Mouse (Mus musculus) liver, embryonic 11.5 days (tissue): ENCODE data around the gene Myb. TPM values are rescaled to one million over a fixed set of nuclear protein-coding genes. Genes with fewer than 3 reads are reported as not detected.

ENCODE experiments used
- ATAC-seq: fragments of 200-750 bp; cut with Nextera tagmentation; replicated peaks from 2 replicates; pipeline ENCODE4 v1.8.0; 2017; ENCODE audit warnings: moderate number of reproducible peaks, mild to moderate bottlenecking, moderate TSS enrichment, moderate library complexity; ENCODE audit not compliant: low FRiP score
- DNase-seq: peaks from one replicate; pipeline ENCODE4 v3.0.0-alpha.2; 2017; ENCODE audit warnings: low spot score
- H3K27ac ChIP-seq: fragments of 300-500 bp; sonication (generic); 2 replicates; pipeline ENCODE4 v1.5.1; 2014; ENCODE audit warnings: mild to moderate bottlenecking, low read depth, low read length, control low read depth
- H3K27me3 ChIP-seq: fragments of 300-500 bp; sonication (generic); replicated peaks from 2 replicates; pipeline ENCODE4 v1.6.1; 2014; ENCODE audit warnings: low read length, mixed read lengths; ENCODE audit not compliant: control insufficient read depth, insufficient read depth
- H3K36me3 ChIP-seq: fragments of 300-500 bp; sonication (generic); 2 replicates; pipeline ENCODE4 v1.6.1; 2014; ENCODE audit warnings: mild to moderate bottlenecking, low read length, moderate library complexity, mixed read lengths; ENCODE audit not compliant: control insufficient read depth, insufficient read depth
- H3K4me1 ChIP-seq: fragments of 300-500 bp; sonication (generic); replicated peaks from 2 replicates; pipeline ENCODE4 v1.6.1; 2014; ENCODE audit warnings: low read length, mixed read lengths; ENCODE audit not compliant: control insufficient read depth, insufficient read depth
- H3K4me2 ChIP-seq: fragments of 300-500 bp; sonication (generic); 2 replicates; pipeline ENCODE4 v1.6.1; 2014; ENCODE audit warnings: mild to moderate bottlenecking, control low read depth, moderate library complexity
- H3K4me3 ChIP-seq: fragments of 300-500 bp; sonication (generic); 2 replicates; pipeline ENCODE4 v1.5.1; 2014; ENCODE audit warnings: low read depth, low read length, control low read depth
- H3K9ac ChIP-seq: fragments of 300-500 bp; sonication (generic); 2 replicates; pipeline ENCODE4 v1.6.1; 2014; ENCODE audit warnings: low read depth, low read length, control low read depth
- H3K9me3 ChIP-seq: fragments of 300-500 bp; sonication (generic); 2 replicates; pipeline ENCODE4 v1.6.1; 2016; ENCODE audit warnings: low read length, inconsistent platforms, mixed read lengths; ENCODE audit not compliant: control insufficient read depth
- WGBS: fragments of 180-500 bp; shearing (Covaris S2); extraction: QIAGEN DNeasy Blood & Tissue Kit; methylation state at CpG from one replicate; pipeline ENCODE4 v1.1.7; 2014; 5-methylcytosine and 5-hydroxymethylcytosine counted together
- polyA plus RNA-seq: library from polyadenylated mRNA; unstranded; fragments of >200 nt; fragmentation: Nextera tagmentation; extraction: Ambion mirVana; gene quantifications from 2 replicates; pipeline ENCODE4 v1.2.1, GENCODE M21; 2014

Gene Myb
- polyA plus RNA-seq, 1 experiment from 2014 or later: 40.3 TPM

DNA sequence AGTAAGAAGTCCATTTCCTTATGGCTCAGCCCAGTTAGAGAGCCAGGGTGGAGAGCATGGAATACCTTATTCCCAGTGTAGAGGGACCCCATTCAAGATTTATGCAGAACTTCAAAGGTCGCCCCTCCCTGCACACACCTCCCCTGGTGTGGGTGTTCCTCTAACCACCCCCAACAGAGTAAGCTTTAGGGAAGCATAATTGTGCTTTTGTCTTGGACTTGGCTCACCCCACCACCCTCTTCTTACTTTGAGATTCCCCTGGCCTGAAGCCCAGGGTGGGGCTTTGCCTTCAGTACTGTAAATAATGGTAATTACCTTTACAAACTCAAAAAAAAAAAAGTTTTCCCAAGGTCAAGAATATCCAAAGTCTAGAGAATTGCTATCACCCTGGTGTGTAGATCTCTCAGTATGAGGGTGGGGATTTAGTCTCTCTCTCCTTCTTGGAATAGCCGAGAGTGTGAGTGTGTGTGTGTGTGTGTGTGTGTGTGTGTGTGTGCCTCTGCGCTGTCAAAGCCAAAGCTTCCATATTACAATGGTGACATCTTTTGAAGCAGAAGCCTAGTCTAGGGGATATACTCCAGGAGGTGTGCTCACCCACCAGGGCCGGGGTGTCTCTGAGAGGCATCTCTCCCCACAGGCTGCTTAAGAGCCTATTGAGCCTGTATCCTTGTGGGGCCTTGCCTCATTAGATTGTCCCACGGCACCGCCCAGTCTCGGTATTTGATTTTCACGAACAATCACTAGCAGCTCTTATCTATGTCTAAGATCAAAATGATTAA is 69.7 kb downstream of the Myb start:
- no peak for DNase-seq
- no peaks in the 10 kb centered on the region for H3K4me1 ChIP-seq
- no peaks in the 10 kb centered on the region for H3K27me3 ChIP-seq
- H3K27ac ChIP-seq: no peak overlapping the region
- H3K36me3 ChIP-seq: no peaks in the 10 kb centered on the region
- no peak overlapping the region for H3K4me2 ChIP-seq
- no peak for ATAC-seq
- H3K4me3 ChIP-seq: no peak overlapping the region
- H3K9me3 ChIP-seq: no peaks in the 10 kb centered on the region
- WGBS: 85% methylated on average over 8 of the region's 8 CpGs
- no peak overlapping the region for H3K9ac ChIP-seq

DNA sequence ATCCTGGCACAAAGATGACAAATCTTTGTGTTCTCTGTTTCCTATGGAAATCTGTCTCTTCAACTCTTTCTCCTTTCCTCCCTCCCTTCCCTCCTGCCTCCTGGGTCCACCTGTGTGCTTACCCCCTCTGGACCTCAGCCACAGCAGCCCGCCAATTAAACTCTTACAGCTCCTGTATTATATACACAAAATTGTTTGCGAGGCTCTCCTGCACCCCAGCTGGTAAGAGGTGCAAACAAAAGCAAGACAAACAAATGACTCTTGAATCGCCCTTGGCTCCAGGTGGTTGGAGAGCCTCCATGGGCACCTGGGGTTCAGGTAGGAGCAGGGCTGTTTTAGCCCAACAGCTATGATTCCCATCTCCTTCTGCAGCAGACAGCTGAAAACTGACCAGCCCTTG is 71.2 kb downstream of the Myb start:
- Histone ChIP-seq H3K4me3 (no peak overlapping the region), H3K9ac (no peak overlapping the region), H3K4me1 (no peaks in the 10 kb centered on the region), H3K27ac (no peak overlapping the region), H3K9me3 (no peaks in the 10 kb centered on the region), H3K36me3 (no peaks in the 10 kb centered on the region), H3K4me2 (no peak overlapping the region), H3K27me3 (no peaks in the 10 kb centered on the region)
- ATAC-seq (no peak), DNase-seq (no peak)
- WGBS: 72% methylated on average over 3 of the region's 3 CpGs

DNA sequence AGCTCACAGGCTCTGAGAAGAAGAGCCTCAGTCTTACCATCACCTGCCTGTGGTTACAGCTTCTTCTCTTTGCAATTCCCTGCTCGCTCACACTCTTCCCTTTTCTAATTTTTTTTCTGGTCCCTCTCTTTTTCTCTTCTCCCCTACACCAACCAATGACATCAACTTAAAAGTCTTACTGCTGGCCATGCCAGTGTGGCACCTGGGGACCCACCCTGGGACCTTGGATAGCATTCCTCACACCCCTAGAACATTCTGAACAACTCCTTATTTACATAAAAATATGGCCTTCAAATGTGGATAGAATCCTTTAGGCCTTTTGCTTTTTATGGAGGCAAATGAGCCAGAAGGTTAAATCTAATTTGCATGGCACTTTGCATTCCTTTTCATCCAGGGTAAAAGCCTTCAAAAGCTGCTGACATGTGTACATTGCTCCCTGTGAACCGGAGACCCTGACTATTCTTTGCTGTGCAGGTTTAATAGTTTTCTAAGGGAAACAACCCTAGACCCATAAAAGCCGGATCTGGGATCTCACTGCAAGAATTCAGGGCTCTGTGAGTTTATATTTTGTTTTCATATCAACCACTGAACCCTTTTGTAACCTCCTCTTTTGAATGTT is 73.1 kb downstream of the Myb start:
- ATAC-seq: no peak
- no peak overlapping the region for H3K9ac ChIP-seq
- 86% methylated on average over 3 of the region's 3 CpGs for WGBS
- no peak overlapping the region for H3K27ac ChIP-seq
- no peaks in the 10 kb centered on the region for H3K36me3 ChIP-seq
- no peak overlapping the region for H3K4me2 ChIP-seq
- DNase-seq: no peak
- no peaks in the 10 kb centered on the region for H3K9me3 ChIP-seq
- no peaks in the 10 kb centered on the region for H3K4me1 ChIP-seq
- no peak overlapping the region for H3K4me3 ChIP-seq
- H3K27me3 ChIP-seq: no peaks in the 10 kb centered on the region

DNA sequence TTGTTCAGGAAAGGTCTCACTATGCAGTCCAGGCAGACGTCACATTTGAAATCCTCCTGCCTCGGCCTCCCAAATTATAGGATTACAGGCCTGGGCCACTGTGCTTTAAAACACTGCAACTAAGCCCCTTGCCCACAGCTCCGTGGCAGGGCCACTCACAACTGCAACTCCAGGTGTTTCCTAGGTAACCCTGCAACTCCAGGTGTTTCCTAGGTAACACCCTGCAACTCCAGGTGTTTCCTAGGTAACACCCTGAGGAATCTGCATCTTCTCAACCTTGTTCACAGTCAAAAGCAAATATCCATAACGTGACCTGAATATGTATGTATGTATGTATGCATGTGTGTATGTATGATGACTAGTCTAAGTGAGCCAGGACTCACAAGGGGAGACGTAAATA is 75.7 kb downstream of the Myb start:
- Histone ChIP-seq H3K4me1 (no peaks in the 10 kb centered on the region), H3K4me3 (no peak overlapping the region), H3K27ac (no peak overlapping the region), H3K36me3 (no peaks in the 10 kb centered on the region), H3K9ac (no peak overlapping the region), H3K27me3 (no peaks in the 10 kb centered on the region), H3K9me3 (no peaks in the 10 kb centered on the region), H3K4me2 (no peak overlapping the region)
- WGBS: 84% methylated on average over 5 of the region's 5 CpGs
- DNase-seq (no peak), ATAC-seq (no peak)

DNA sequence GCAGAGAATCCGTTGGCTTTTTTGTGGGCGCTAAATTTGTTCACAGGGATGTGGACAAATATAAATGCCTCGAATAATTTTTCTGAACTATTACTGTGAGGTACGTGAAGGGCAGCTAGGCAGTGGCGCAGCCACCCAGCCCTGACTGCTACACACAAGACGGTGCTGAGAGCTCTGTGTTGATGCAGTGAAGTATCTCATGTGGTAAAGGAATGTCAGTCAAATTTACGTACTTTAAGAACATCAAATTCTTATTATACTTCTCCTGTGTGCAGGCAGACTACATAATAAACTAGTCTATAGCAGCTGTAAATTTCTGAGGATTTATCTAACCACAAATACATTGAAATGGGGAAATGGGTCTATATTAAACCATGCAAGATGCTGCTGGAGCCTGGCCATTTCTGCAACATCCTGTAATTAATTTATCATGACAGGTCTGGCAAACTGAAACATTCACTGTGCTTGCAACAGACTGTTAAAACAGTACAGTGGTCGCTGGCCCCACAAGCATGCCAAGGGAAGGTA is 77.3 kb downstream of the Myb start:
- no peak for ATAC-seq
- Histone ChIP-seq H3K4me1 (no peaks in the 10 kb centered on the region), H3K27me3 (no peaks in the 10 kb centered on the region), H3K36me3 (no peaks in the 10 kb centered on the region), H3K9ac (no peak overlapping the region), H3K9me3 (no peaks in the 10 kb centered on the region), H3K4me2 (no peak overlapping the region), H3K27ac (no peak overlapping the region), H3K4me3 (no peak overlapping the region)
- no peak for DNase-seq
- 68% methylated on average over 8 of the region's 8 CpGs for WGBS

DNA sequence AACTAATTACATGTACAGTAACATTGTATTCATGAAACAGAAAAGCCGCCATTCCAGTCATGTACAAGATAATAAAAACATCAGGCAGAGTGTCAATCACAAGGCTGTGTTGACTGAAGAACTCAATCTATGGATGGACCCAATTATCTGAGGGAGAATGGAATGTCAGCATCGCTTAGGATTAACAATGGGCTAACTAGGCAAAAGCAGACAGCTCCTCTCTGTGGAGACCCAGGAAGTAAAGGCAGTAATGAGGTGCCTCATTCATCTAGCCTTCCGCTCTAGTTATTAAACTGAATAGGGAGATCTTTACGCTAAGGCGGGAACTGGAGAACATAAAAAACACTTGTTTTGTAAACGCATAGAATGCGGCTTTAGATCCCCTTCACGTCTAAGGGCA is 78.3 kb downstream of the Myb start:
- no peak overlapping the region for H3K4me3 ChIP-seq
- no peak overlapping the region for H3K4me2 ChIP-seq
- no peaks in the 10 kb centered on the region for H3K9me3 ChIP-seq
- DNase-seq: no peak
- no peaks in the 10 kb centered on the region for H3K27me3 ChIP-seq
- no peaks in the 10 kb centered on the region for H3K36me3 ChIP-seq
- H3K9ac ChIP-seq: no peak overlapping the region
- no peak for ATAC-seq
- H3K27ac ChIP-seq: no peak overlapping the region
- H3K4me1 ChIP-seq: no peaks in the 10 kb centered on the region
- WGBS: 84% methylated on average over 8 of the region's 8 CpGs

DNA sequence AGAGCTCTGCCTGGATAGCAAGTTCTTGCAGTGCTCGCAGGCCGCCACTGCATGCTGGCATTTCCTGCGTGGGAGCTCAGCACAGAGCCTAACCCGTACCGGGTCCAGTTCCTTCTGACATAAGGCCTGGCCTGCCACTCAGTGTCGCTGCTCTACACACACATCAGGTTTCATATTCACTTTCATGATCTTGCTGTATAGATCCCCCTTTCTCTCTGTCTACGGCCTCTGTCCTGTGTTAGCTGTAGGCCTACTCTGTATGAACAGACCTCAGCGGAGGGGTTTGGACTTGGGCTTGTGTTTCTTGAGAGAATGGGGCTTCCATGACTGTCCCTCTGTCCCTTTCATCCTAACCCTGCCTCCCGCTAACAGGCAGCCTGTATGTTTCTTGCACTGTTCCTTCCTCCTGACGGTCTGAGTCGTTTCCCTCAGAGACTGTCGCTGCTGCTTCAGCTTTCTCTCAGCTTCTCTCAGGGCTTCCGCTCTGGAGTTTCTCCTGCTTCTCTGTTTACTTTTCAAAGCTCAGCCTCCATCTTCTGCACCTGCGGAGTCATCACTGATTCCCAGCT is 83.5 kb downstream of the Myb start:
- no peak for ATAC-seq
- 54% methylated on average over 14 of the region's 14 CpGs for WGBS

DNA sequence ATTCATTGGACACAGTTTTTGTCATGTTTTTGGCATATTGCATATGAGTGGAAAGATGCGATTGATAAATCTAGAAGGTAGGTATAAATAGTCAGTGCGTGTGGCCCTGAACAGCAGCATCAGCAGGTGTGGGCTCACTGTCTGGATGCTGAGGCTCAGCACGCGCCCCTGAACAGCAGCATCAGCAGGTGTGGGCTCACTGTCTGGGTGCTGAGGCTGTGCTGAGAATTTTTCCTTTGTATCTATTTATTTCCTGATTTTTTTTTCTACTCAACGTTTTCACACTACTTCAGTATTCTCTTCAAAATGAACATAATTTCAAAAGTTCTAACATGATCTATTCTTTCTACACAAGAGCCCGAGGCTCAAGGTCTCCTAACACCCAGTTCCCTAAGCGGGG is 84.1 kb downstream of the Myb start:
- peak overlapping the region; percentile 38 for H3K9ac ChIP-seq
- no peaks in the 10 kb centered on the region for H3K9me3 ChIP-seq
- ATAC-seq: no peak
- H3K36me3 ChIP-seq: no peaks in the 10 kb centered on the region
- no peak overlapping the region for H3K4me3 ChIP-seq
- no peaks in the 10 kb centered on the region for H3K27me3 ChIP-seq
- H3K4me1 ChIP-seq: peaks cover 6% of the 10 kb centered on the region
- no peak overlapping the region for H3K27ac ChIP-seq
- no peak for DNase-seq
- WGBS: 74% methylated on average over 7 of the region's 7 CpGs
- H3K4me2 ChIP-seq: peak overlapping the region; percentile 21; the same call in 1 of the 2 replicates

More for the DNA sequence above, 83.5 kb downstream of the Myb start:
- no peaks in the 10 kb centered on the region for H3K36me3 ChIP-seq
- peak overlapping the region; percentile 21; the same call in 1 of the 2 replicates for H3K4me2 ChIP-seq
- no peak overlapping the region for H3K4me3 ChIP-seq
- H3K27ac ChIP-seq: no peak overlapping the region; the same call in 1 of the 2 replicates
- H3K27me3 ChIP-seq: no peaks in the 10 kb centered on the region
- H3K9ac ChIP-seq: peak overlapping the region; percentile 38
- H3K9me3 ChIP-seq: no peaks in the 10 kb centered on the region
- peaks cover 6% of the 10 kb centered on the region for H3K4me1 ChIP-seq
- DNase-seq: no peak
